Mouse (Mus musculus) adrenal gland, postnatal 36 days (tissue): ENCODE measurements at regions not wholly inside any gene's neighbourhood (a gene's known extent, or its start where the extent isn't known, plus 50 kb on each side); places are given as distances from the start of the nearest gene placed in this dataset.

Experiments
- DNase-seq, 2 experiments: peaks; one replicate each; pipeline ENCODE4 v3.0.0; 2021; ENCODE audit warnings: mixed read lengths in 1 of 2

DNA sequence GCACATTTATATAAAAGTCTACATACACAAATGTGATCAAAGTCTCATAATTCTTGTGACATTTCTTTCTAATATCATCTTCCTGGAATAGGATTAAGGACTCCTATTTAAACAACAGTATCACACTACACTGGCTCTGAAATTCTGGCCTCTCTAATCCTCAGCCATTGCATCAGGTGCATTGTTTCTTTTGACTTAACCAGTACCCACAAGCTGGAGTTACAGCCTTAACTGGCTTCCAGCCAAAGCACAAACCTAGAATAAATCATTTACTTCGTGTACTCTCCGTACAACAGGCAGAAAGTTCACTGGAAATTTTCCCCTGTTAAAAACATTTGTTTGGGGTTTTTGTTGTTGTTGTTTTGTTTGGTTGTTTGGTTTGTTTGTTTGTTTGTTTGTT is 773.9 kb upstream of the Pcdh7 start:
- DNase-seq, result peak in 1 of 2 experiments; percentile 1

DNA sequence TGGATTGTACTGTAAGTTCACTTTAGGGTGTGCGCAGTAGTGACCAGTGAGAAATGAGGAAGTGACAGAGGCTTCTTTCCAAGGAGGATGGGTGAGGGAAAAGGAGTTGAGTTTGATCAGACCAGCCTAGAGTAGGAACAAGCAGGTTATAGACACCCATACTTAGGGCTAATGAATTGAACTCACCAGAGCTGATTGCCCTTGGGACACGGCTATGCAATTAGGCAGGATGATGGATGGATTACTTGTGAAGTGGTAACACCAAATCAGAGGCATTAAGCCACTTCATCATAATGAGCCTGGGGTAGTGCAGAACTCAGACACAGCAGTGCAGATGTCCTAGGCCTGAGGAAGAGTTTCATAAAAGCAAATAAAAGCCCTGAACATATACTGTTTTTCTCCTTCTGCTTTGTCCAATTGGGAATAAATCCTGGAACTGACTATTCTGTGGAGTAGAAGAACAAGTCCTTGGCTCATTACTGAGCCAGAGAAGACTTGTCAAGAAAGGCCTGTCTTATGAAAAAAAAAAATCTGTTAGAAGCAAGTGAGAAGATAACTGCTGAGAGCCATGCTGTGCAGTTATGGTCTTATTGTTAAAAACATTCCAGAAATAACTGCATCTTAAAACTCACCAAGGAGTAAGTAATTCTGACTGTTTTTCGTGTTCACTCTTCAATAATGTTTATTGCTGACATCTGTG is 764.8 kb upstream of the Pcdh7 start:
- no peak for DNase-seq
